Mouse (Mus musculus): ENCODE data around the gene Pltp. TPM values are rescaled to one million over a fixed set of nuclear protein-coding genes. Genes with fewer than 3 reads are reported as not detected.

The Pltp gene
- total RNA-seq, 2 experiments from 2014 or later, result 72.5 to 107 TPM

Other genes with a start within 250 kb of the Pltp start
- not detected for gene Wfdc6b, start 244.2 kb downstream of the Pltp start, total RNA-seq (2021)
- gene Wfdc8, start 244.1 kb downstream of the Pltp start, total RNA-seq (2021), result not detected
- not detected for gene Wfdc16, start 218.9 kb downstream of the Pltp start, total RNA-seq (2021)
- not detected for gene Wfdc10, start 201.7 kb downstream of the Pltp start, total RNA-seq (2021)
- gene Wfdc9, start 201.1 kb downstream of the Pltp start, total RNA-seq (2021), result not detected
- not detected for gene Wfdc11, start 183.6 kb downstream of the Pltp start, total RNA-seq (2021)
- gene Wfdc13, start 172.6 kb downstream of the Pltp start, total RNA-seq (2021), result not detected
- gene Spint4, start 159.2 kb downstream of the Pltp start, total RNA-seq (2021), result not detected
- not detected for gene Spint5, start 142.4 kb downstream of the Pltp start, total RNA-seq (2021)
- 1 to 10 TPM; 1.5 TPM for gene Wfdc3, start 111.8 kb downstream of the Pltp start, total RNA-seq (2021)
- gene Dnttip1, start 111.7 kb downstream of the Pltp start, total RNA-seq (2021), result 10 to 100 TPM; 34.1 to 37.2 TPM
- 1 to 10 TPM; 2.9 to 4.0 TPM for gene Ube2c, start 87.8 kb downstream of the Pltp start, total RNA-seq (2021)
- not detected for gene Tnnc2, start 77.7 kb downstream of the Pltp start, total RNA-seq (2021)
- gene Snx21, start 71.9 kb downstream of the Pltp start, total RNA-seq (2021), result 10 to 100 TPM; 33.3 to 39.8 TPM
- 10 to 100 TPM; 26.4 to 28.1 TPM for gene Acot8, start 52.8 kb downstream of the Pltp start, total RNA-seq (2021)
- 1 to 10 TPM; 6.0 to 8.3 TPM for gene Zswim3, start 52.6 kb downstream of the Pltp start, total RNA-seq (2021)
- gene Zswim1, start 35.0 kb downstream of the Pltp start, total RNA-seq (2021), result 10 to 100 TPM; 18.1 to 18.2 TPM
- gene Spata25, start 29.2 kb downstream of the Pltp start, total RNA-seq (2021), result under 1 TPM in 1 of 2 experiments, not detected in 1; 0.67 TPM
- 10 to 100 TPM; 87.7 to 89.6 TPM for gene Ctsa, start 24.8 kb downstream of the Pltp start, total RNA-seq (2021)
- gene Neurl2, start 24.3 kb downstream of the Pltp start, total RNA-seq (2021), result 1 to 10 TPM; 3.9 to 4.1 TPM
- 10 to 100 TPM; 43.5 to 48.8 TPM for gene Pcif1, start 21.6 kb upstream of the Pltp start, total RNA-seq (2021)
- gene Zfp335, start 54.0 kb upstream of the Pltp start, total RNA-seq (2021), result 10 to 100 TPM; 25.0 to 26.4 TPM
- 1 to 10 TPM; 1.8 to 2.1 TPM for gene Mmp9, start 83.1 kb upstream of the Pltp start, total RNA-seq (2021)
- gene Slc12a5, start 103.1 kb upstream of the Pltp start, total RNA-seq (2021), result 100 to 1,000 TPM; 288 to 332 TPM
- gene Ncoa5, start 177.2 kb upstream of the Pltp start, total RNA-seq (2021), result 10 to 100 TPM; 53.2 to 57.4 TPM
- gene Cd40, start 197.9 kb upstream of the Pltp start, total RNA-seq (2021), result 1 to 10 TPM in 1 of 2 experiments, under 1 TPM in 1; 0.67 to 3.0 TPM
- gene 1700025C18Rik, start 233.0 kb upstream of the Pltp start, total RNA-seq (2021), result not detected

Measured in layer of hippocampus, postnatal 14 days (tissue).